ENCODE assay signal across 10 mouse cellular contexts in genomic region chr6:30525456-30526332, GRCm38 (mm10). TPM values are rescaled to one million over a fixed set of nuclear protein-coding genes. Genes with fewer than 3 reads are reported as not detected.
DNase-seq lines count a peak whose midpoint lies in the region; ATAC-seq and TF ChIP-seq lines count a peak whose summit lies in the region.
"Had no signal": no experiment of that assay in that cellular context is flagged by ENCODE, and none has a peak within 500 bp of the region (broad histone marks: within the 10 kb centered on the region; RNA-seq: fewer than 3 reads in every experiment).

No protein-coding gene starts in this region.

- H3K9ac ChIP-seq in heart, postnatal 0 days (replicated peaks; ENCODE audit: low read depth, low read length): no peak overlapping the region
- H3K9ac ChIP-seq in limb, embryonic 15.5 days: no peak overlapping the region

- no peak for TF ChIP-seq CTCF in heart, postnatal 0 days (IDR thresholded peaks at IDR 0.05; ENCODE audit: low read depth)

- H3K36me3 ChIP-seq in heart, postnatal 0 days (replicated peaks; ENCODE audit: control insufficient read depth, insufficient read depth, low read length): no peaks in the 10 kb centered on the region
- no peaks in the 10 kb centered on the region for H3K36me3 ChIP-seq in limb, embryonic 15.5 days

- no peak overlapping the region for H3K4me3 ChIP-seq in heart, postnatal 0 days (ENCODE audit: low read depth, low read length)
- H3K4me3 ChIP-seq in limb, embryonic 15.5 days: no peak overlapping the region
- H3K4me3 ChIP-seq: erythroblast, embryonic 14.5 days had no signal

- no peaks in the 10 kb centered on the region for H3K9me3 ChIP-seq in heart, postnatal 0 days (replicated peaks; ENCODE audit: control insufficient read depth, low read length)
- no peaks in the 10 kb centered on the region for H3K9me3 ChIP-seq in limb, embryonic 15.5 days

- TF ChIP-seq EP300 in heart, postnatal 0 days (IDR thresholded peaks at IDR 0.05; ENCODE audit: low read depth): no peak

- peak overlapping the region; percentile 59 for H3K27ac ChIP-seq in heart, postnatal 0 days (ENCODE audit: low read depth)
- peak overlapping the region; percentile 88 for H3K27ac ChIP-seq in limb, embryonic 15.5 days

- H3K4me2 ChIP-seq in heart, postnatal 0 days (ENCODE audit: low read depth, low read length): no peak overlapping the region
- no peak overlapping the region for H3K4me2 ChIP-seq in limb, embryonic 15.5 days

- no peaks in the 10 kb centered on the region for H3K27me3 ChIP-seq in heart, postnatal 0 days (ENCODE audit: control insufficient read depth, insufficient read depth, low read length)
- H3K27me3 ChIP-seq in limb, embryonic 15.5 days: no peaks in the 10 kb centered on the region

- peak; percentile 27 for DNase-seq in kidney, adult 11 months
- DNase-seq in kidney, postnatal 10 days: no peak
- DNase-seq in embryo, embryonic 9.5 days (ENCODE audit: extremely low spot score): peak; percentile 62
- DNase-seq in heart, postnatal 0 days (ENCODE audit: low spot score): no peak
- no peak for DNase-seq in ovary, adult 18-20 months (ENCODE audit: low spot score)
- DNase-seq in thymus, postnatal 25 days: no peak
- no peak for DNase-seq in urinary bladder, postnatal 14 days (ENCODE audit: low spot score)

- peaks cover 41% of the 10 kb centered on the region for H3K4me1 ChIP-seq in heart, postnatal 0 days (ENCODE audit: control insufficient read depth, insufficient read depth)
- H3K4me1 ChIP-seq in limb, embryonic 15.5 days: peaks cover 39% of the 10 kb centered on the region

- ATAC-seq in heart, postnatal 0 days (ENCODE audit: insufficient read depth, low read depth): no peak
- ATAC-seq in limb, embryonic 15.5 days (ENCODE audit: insufficient number of reproducible peaks, low FRiP score, low TSS enrichment, low read depth): no peak

- WGBS in heart, postnatal 0 days: 46% methylated on average over 7 of the region's 7 CpGs
- WGBS in limb, embryonic 15.5 days: 34% methylated on average over 7 of the region's 7 CpGs

RNA-seq across cellular contexts. Expression of gene Cpa2, which starts 15.7 kb away (rescaled TPM):
- total RNA-seq in heart, postnatal 0 days (2014; rRNA removed; ENCODE audit: low replicate concordance): not detected in 2 replicates
- polyA plus RNA-seq in heart, postnatal 0 days (2015; fragmentation: Nextera tagmentation; extraction: Ambion mirVana): 2.7 and 2.8 TPM in 2 replicates
- 4.8 and 6.7 TPM in 2 replicates for polyA plus RNA-seq in limb, embryonic 15.5 days (2015; fragmentation: Nextera tagmentation; extraction: Ambion mirVana)
- total RNA-seq: megakaryocyte-erythroid progenitor cell, adult 5-6 weeks had no signal
- polyA plus RNA-seq: erythroblast, embryonic 14.5 days had no signal

RNA-seq across cellular contexts. Expression of gene Ssmem1, which starts 16.0 kb away (rescaled TPM):
- total RNA-seq in heart, postnatal 0 days (2014; rRNA removed; ENCODE audit: low replicate concordance): not detected in 2 replicates
- 0.08 TPM in 1 of 2 replicates, not detected in the other for polyA plus RNA-seq in heart, postnatal 0 days (2015; fragmentation: Nextera tagmentation; extraction: Ambion mirVana)
- polyA plus RNA-seq in limb, embryonic 15.5 days (2015; fragmentation: Nextera tagmentation; extraction: Ambion mirVana): 0.14 TPM in 1 of 2 replicates, not detected in the other
- total RNA-seq: megakaryocyte-erythroid progenitor cell, adult 5-6 weeks had no signal
- polyA plus RNA-seq: erythroblast, embryonic 14.5 days had no signal

RNA-seq across cellular contexts. Expression of gene Tmem209, which starts 16.1 kb away (rescaled TPM):
- 36.9 and 41.8 TPM in 2 replicates for total RNA-seq in heart, postnatal 0 days (2014; rRNA removed; ENCODE audit: low replicate concordance)
- 10.9 and 13.1 TPM in 2 replicates for polyA plus RNA-seq in heart, postnatal 0 days (2015; fragmentation: Nextera tagmentation; extraction: Ambion mirVana)
- polyA plus RNA-seq in limb, embryonic 15.5 days (2015; fragmentation: Nextera tagmentation; extraction: Ambion mirVana): 28.0 and 28.1 TPM in 2 replicates

RNA-seq across cellular contexts. Expression of gene Cpa4, which starts 42.5 kb away (rescaled TPM):
- total RNA-seq in heart, postnatal 0 days (2014; rRNA removed; ENCODE audit: low replicate concordance): 0.23 TPM in 1 of 2 replicates, not detected in the other
- polyA plus RNA-seq in heart, postnatal 0 days (2015; fragmentation: Nextera tagmentation; extraction: Ambion mirVana): 0.30 and 0.46 TPM in 2 replicates
- 5.2 and 6.3 TPM in 2 replicates for polyA plus RNA-seq in limb, embryonic 15.5 days (2015; fragmentation: Nextera tagmentation; extraction: Ambion mirVana)
- total RNA-seq: megakaryocyte-erythroid progenitor cell, adult 5-6 weeks had no signal
- polyA plus RNA-seq: erythroblast, embryonic 14.5 days had no signal

Comparison
In these comparisons a context has a peak if more than half of its experiments do, and no peak if none do; other contexts are left out.
1. DNase-seq: peak in kidney, adult 11 months (single experiment) and embryo, embryonic 9.5 days (single experiment); none in kidney, postnatal 10 days (single experiment), heart, postnatal 0 days (single experiment), ovary, adult 18-20 months (single experiment), thymus, postnatal 25 days (single experiment) and urinary bladder, postnatal 14 days (single experiment).